Mouse (Mus musculus): ENCODE results near the gene Cd300e. TPM values are rescaled to one million over a fixed set of nuclear protein-coding genes. Genes with fewer than 3 reads are reported as not detected.

Cd300e gene
- polyA plus RNA-seq, 1 experiment from 2014 or later = 0.08 TPM

GRCm38 (mm10) chr11:115073002-115073401 lies 11.0 kb upstream of the Cd300e start:
- Histone ChIP-seq H3K36me3 (ENCODE audit: control insufficient read depth, insufficient read depth, low read length) (no peaks in the 10 kb centered on the region), H3K4me2 (ENCODE audit: low read length) (no peak overlapping the region), H3K4me3 (ENCODE audit: low read length) (no peak overlapping the region), H3K9ac (ENCODE audit: low read depth, low read length) (no peak overlapping the region), H3K9me3 (ENCODE audit: control insufficient read depth, low read length) (no peaks in the 10 kb centered on the region), H3K4me1 (ENCODE audit: control insufficient read depth, insufficient read depth, low read depth, low read length) (peaks cover 11% of the 10 kb centered on the region), H3K27ac (ENCODE audit: low read depth, low read length) (no peak overlapping the region), H3K27me3 (replicated peaks; ENCODE audit: control insufficient read depth, insufficient read depth, low read length) (peaks cover 6% of the 10 kb centered on the region; the same call in 1 of the 2 replicates)
- 65% methylated on average over 5 of the region's 5 CpGs for WGBS
- ATAC-seq = no peak

GRCm38 (mm10) chr11:115071631-115072294 lies 9.8 kb upstream of the Cd300e start:
- WGBS = 9% methylated on average over 14 of the region's 14 CpGs
- H3K9me3 ChIP-seq (ENCODE audit: control insufficient read depth, low read length) = no peaks in the 10 kb centered on the region
- peak overlapping the region; percentile 65; the same call in 1 of the 2 replicates for H3K27ac ChIP-seq (ENCODE audit: low read depth, low read length)
- H3K4me3 ChIP-seq (ENCODE audit: low read length) = no peak overlapping the region
- no peaks in the 10 kb centered on the region for H3K36me3 ChIP-seq (ENCODE audit: control insufficient read depth, insufficient read depth, low read length)
- H3K4me1 ChIP-seq (ENCODE audit: control insufficient read depth, insufficient read depth, low read depth, low read length) = peaks cover 11% of the 10 kb centered on the region
- peaks cover 7% of the 10 kb centered on the region; the same call in 1 of the 2 replicates for H3K27me3 ChIP-seq (replicated peaks; ENCODE audit: control insufficient read depth, insufficient read depth, low read length)
- 0 out of 2 replicates have a peak, but pooled peaks have one; percentile 48 for ATAC-seq
- no peak overlapping the region for H3K9ac ChIP-seq (ENCODE audit: low read depth, low read length)
- peak overlapping the region; percentile 38 for H3K4me2 ChIP-seq (ENCODE audit: low read length)

- WGBS = 3% methylated on average over 9 of the region's 9 CpGs
- H3K27me3 ChIP-seq (replicated peaks; ENCODE audit: control insufficient read depth, insufficient read depth, low read length) = peaks cover 7% of the 10 kb centered on the region; the same call in 1 of the 2 replicates
Observed at GRCm38 (mm10) chr11:115071015-115071551, 9.1 kb upstream of the Cd300e start.

GRCm38 (mm10) chr11:115066768-115067167 lies 4.8 kb upstream of the Cd300e start:
- ATAC-seq = no peak
- no peaks in the 10 kb centered on the region for H3K9me3 ChIP-seq (ENCODE audit: control insufficient read depth, low read length)
- no peak overlapping the region for H3K9ac ChIP-seq (ENCODE audit: low read depth, low read length)
- no peaks in the 10 kb centered on the region for H3K36me3 ChIP-seq (ENCODE audit: control insufficient read depth, insufficient read depth, low read length)
- 76% methylated on average over 6 of the region's 6 CpGs for WGBS
- H3K4me3 ChIP-seq (ENCODE audit: low read length) = no peak overlapping the region
- no peak overlapping the region for H3K4me2 ChIP-seq (ENCODE audit: low read length)
- peaks cover 7% of the 10 kb centered on the region; the same call in 1 of the 2 replicates for H3K27me3 ChIP-seq (replicated peaks; ENCODE audit: control insufficient read depth, insufficient read depth, low read length)
- H3K4me1 ChIP-seq (ENCODE audit: control insufficient read depth, insufficient read depth, low read depth, low read length) = peaks cover 8% of the 10 kb centered on the region
- no peak overlapping the region for H3K27ac ChIP-seq (ENCODE audit: low read depth, low read length)

More at GRCm38 (mm10) chr11:115071015-115071551, 9.1 kb upstream of the Cd300e start:
- peak overlapping the region; percentile 38 for H3K4me2 ChIP-seq (ENCODE audit: low read length)
- ATAC-seq = no peak
- peaks cover 11% of the 10 kb centered on the region for H3K4me1 ChIP-seq (ENCODE audit: control insufficient read depth, insufficient read depth, low read depth, low read length)
- H3K9me3 ChIP-seq (ENCODE audit: control insufficient read depth, low read length) = no peaks in the 10 kb centered on the region
- H3K27ac ChIP-seq (ENCODE audit: low read depth, low read length) = no peak overlapping the region
- no peaks in the 10 kb centered on the region for H3K36me3 ChIP-seq (ENCODE audit: control insufficient read depth, insufficient read depth, low read length)
- no peak overlapping the region for H3K4me3 ChIP-seq (ENCODE audit: low read length)
- 0 out of 2 replicates have a peak overlapping the region, but pooled peaks have one; percentile 27 for H3K9ac ChIP-seq (ENCODE audit: low read depth, low read length)

- Histone ChIP-seq H3K9me3 (ENCODE audit: control insufficient read depth, low read length) (no peaks in the 10 kb centered on the region), H3K9ac (ENCODE audit: low read depth, low read length) (no peak overlapping the region), H3K4me1 (ENCODE audit: control insufficient read depth, insufficient read depth, low read depth, low read length) (no peaks in the 10 kb centered on the region), H3K36me3 (ENCODE audit: control insufficient read depth, insufficient read depth, low read length) (no peaks in the 10 kb centered on the region), H3K27ac (ENCODE audit: low read depth, low read length) (no peak overlapping the region), H3K4me3 (ENCODE audit: low read length) (no peak overlapping the region), H3K27me3 (replicated peaks; ENCODE audit: control insufficient read depth, insufficient read depth, low read length) (0 out of 2 replicates have a peak, but pooled peaks cover 2% of the 10 kb centered on the region), H3K4me2 (ENCODE audit: low read length) (no peak overlapping the region)
- ATAC-seq = no peak
- WGBS = 89% methylated on average over 2 of the region's 2 CpGs
Observed at GRCm38 (mm10) chr11:115059797-115060196, 2.2 kb downstream of the Cd300e start.

- 0 out of 2 replicates have a peak, but pooled peaks cover 2% of the 10 kb centered on the region for H3K27me3 ChIP-seq (replicated peaks; ENCODE audit: control insufficient read depth, insufficient read depth, low read length)
- 83% methylated on average over 4 of the region's 4 CpGs for WGBS
- no peaks in the 10 kb centered on the region for H3K4me1 ChIP-seq (ENCODE audit: control insufficient read depth, insufficient read depth, low read depth, low read length)
- no peak overlapping the region for H3K27ac ChIP-seq (ENCODE audit: low read depth, low read length)
- H3K9me3 ChIP-seq (ENCODE audit: control insufficient read depth, low read length) = no peaks in the 10 kb centered on the region
- no peak for ATAC-seq
- no peak overlapping the region for H3K4me2 ChIP-seq (ENCODE audit: low read length)
- H3K9ac ChIP-seq (ENCODE audit: low read depth, low read length) = no peak overlapping the region
- H3K36me3 ChIP-seq (ENCODE audit: control insufficient read depth, insufficient read depth, low read length) = no peaks in the 10 kb centered on the region
- H3K4me3 ChIP-seq (ENCODE audit: low read length) = no peak overlapping the region
Observed at GRCm38 (mm10) chr11:115058701-115059100, 3.3 kb downstream of the Cd300e start.

- Histone ChIP-seq H3K36me3 (ENCODE audit: control insufficient read depth, insufficient read depth, low read length) (no peaks in the 10 kb centered on the region), H3K27ac (ENCODE audit: low read depth, low read length) (no peak overlapping the region), H3K9ac (ENCODE audit: low read depth, low read length) (no peak overlapping the region), H3K4me2 (ENCODE audit: low read length) (no peak overlapping the region), H3K27me3 (replicated peaks; ENCODE audit: control insufficient read depth, insufficient read depth, low read length) (0 out of 2 replicates have a peak, but pooled peaks cover 2% of the 10 kb centered on the region), H3K4me3 (ENCODE audit: low read length) (no peak overlapping the region), H3K9me3 (ENCODE audit: control insufficient read depth, low read length) (no peaks in the 10 kb centered on the region), H3K4me1 (ENCODE audit: control insufficient read depth, insufficient read depth, low read depth, low read length) (no peaks in the 10 kb centered on the region)
- no peak for ATAC-seq
Observed at GRCm38 (mm10) chr11:115054537-115054936, 7.4 kb downstream of the Cd300e start.

- no peaks in the 10 kb centered on the region for H3K4me1 ChIP-seq (ENCODE audit: control insufficient read depth, insufficient read depth, low read depth, low read length)
- no peaks in the 10 kb centered on the region for H3K27me3 ChIP-seq (replicated peaks; ENCODE audit: control insufficient read depth, insufficient read depth, low read length)
- no peak for ATAC-seq
- no peaks in the 10 kb centered on the region for H3K9me3 ChIP-seq (ENCODE audit: control insufficient read depth, low read length)
- H3K36me3 ChIP-seq (ENCODE audit: control insufficient read depth, insufficient read depth, low read length) = no peaks in the 10 kb centered on the region
- H3K27ac ChIP-seq (ENCODE audit: low read depth, low read length) = no peak overlapping the region
- no peak overlapping the region for H3K4me2 ChIP-seq (ENCODE audit: low read length)
- H3K9ac ChIP-seq (ENCODE audit: low read depth, low read length) = no peak overlapping the region
- H3K4me3 ChIP-seq (ENCODE audit: low read length) = no peak overlapping the region
- 88% methylated on average over 1 of the region's 1 CpGs for WGBS
Observed at GRCm38 (mm10) chr11:115052991-115053390, 9.0 kb downstream of the Cd300e start.

GRCm38 (mm10) chr11:115052206-115052605 lies 9.8 kb downstream of the Cd300e start:
- Histone ChIP-seq H3K27ac (ENCODE audit: low read depth, low read length) (no peak overlapping the region), H3K4me3 (ENCODE audit: low read length) (no peak overlapping the region), H3K9me3 (ENCODE audit: control insufficient read depth, low read length) (no peaks in the 10 kb centered on the region), H3K36me3 (ENCODE audit: control insufficient read depth, insufficient read depth, low read length) (no peaks in the 10 kb centered on the region), H3K27me3 (replicated peaks; ENCODE audit: control insufficient read depth, insufficient read depth, low read length) (no peaks in the 10 kb centered on the region), H3K4me1 (ENCODE audit: control insufficient read depth, insufficient read depth, low read depth, low read length) (no peaks in the 10 kb centered on the region), H3K9ac (ENCODE audit: low read depth, low read length) (no peak overlapping the region), H3K4me2 (ENCODE audit: low read length) (no peak overlapping the region)
- no peak for ATAC-seq
- WGBS = 3% methylated on average over 9 of the region's 9 CpGs
